Comparison of ENCODE assay signal across 7 mouse cellular contexts in genomic region chr13:99391417-99391816, GRCm38 (mm10). TPM values are rescaled to one million over a fixed set of nuclear protein-coding genes. Genes with fewer than 3 reads are reported as not detected.
DNase-seq lines count a peak whose midpoint lies in the region; ATAC-seq and TF ChIP-seq lines count a peak whose summit lies in the region.

No protein-coding gene starts in this region.

- H3K9ac ChIP-seq in hindbrain, embryonic 14.5 days: no peak overlapping the region
- H3K9ac ChIP-seq in stomach, postnatal 0 days (ENCODE audit: low read length): no peak overlapping the region

- TF ChIP-seq CTCF in stomach, postnatal 0 days (IDR thresholded peaks at IDR 0.05; ENCODE audit: low read depth): no peak

- H3K36me3 ChIP-seq in hindbrain, embryonic 14.5 days (replicated peaks; ENCODE audit: control insufficient read depth, insufficient read depth): no peaks in the 10 kb centered on the region
- no peaks in the 10 kb centered on the region for H3K36me3 ChIP-seq in stomach, postnatal 0 days (ENCODE audit: control insufficient read depth, insufficient read depth, low read length)

- TF ChIP-seq EP300 in stomach, postnatal 0 days (optimal IDR thresholded peaks at IDR 0.05): no peak

- WGBS in hindbrain, embryonic 14.5 days: 61% methylated on average over 3 of the region's 3 CpGs
- 55% methylated on average over 3 of the region's 3 CpGs for WGBS in stomach, postnatal 0 days

- DNase-seq in left cerebral cortex, adult 18-20 months (ENCODE audit: low spot score in 2 of 2): peak; percentile 60 to 73
- DNase-seq in left cerebral cortex, adult 11 months (ENCODE audit: low spot score): no peak
- peak; percentile 74 for DNase-seq in adrenal gland, adult 8-10 months
- peak; percentile 77 to 90 for DNase-seq in cerebellum, postnatal 25 days
- DNase-seq in hindbrain, embryonic 14.5 days (ENCODE audit: low spot score): no peak
- no peak for DNase-seq in stomach, postnatal 0 days (ENCODE audit: low spot score)
- no peak for DNase-seq in spleen, postnatal 10 days (ENCODE audit: low spot score in 2 of 2)

- 0 out of 2 replicates have a peak overlapping the region, but pooled peaks have one; percentile 1 for H3K27ac ChIP-seq in hindbrain, embryonic 14.5 days
- H3K27ac ChIP-seq in stomach, postnatal 0 days (replicated peaks): no peak overlapping the region; the same call in 1 of the 2 replicates

- no peaks in the 10 kb centered on the region for H3K9me3 ChIP-seq in hindbrain, embryonic 14.5 days (ENCODE audit: control insufficient read depth, low read length)
- no peaks in the 10 kb centered on the region for H3K9me3 ChIP-seq in stomach, postnatal 0 days (ENCODE audit: control insufficient read depth, low read length)

- no peak for ATAC-seq in hindbrain, embryonic 14.5 days (ENCODE audit: low FRiP score)
- peak; percentile 40; the same call in 1 of the 2 replicates for ATAC-seq in stomach, postnatal 0 days (ENCODE audit: low FRiP score, low TSS enrichment)

- peaks cover 6% of the 10 kb centered on the region; the same call in 1 of the 2 replicates for H3K4me1 ChIP-seq in hindbrain, embryonic 14.5 days (replicated peaks; ENCODE audit: control insufficient read depth, insufficient read depth, low read length)
- 0 out of 2 replicates have a peak, but pooled peaks cover 5% of the 10 kb centered on the region for H3K4me1 ChIP-seq in stomach, postnatal 0 days (replicated peaks; ENCODE audit: control insufficient read depth, insufficient read depth)

- H3K4me2 ChIP-seq in hindbrain, embryonic 14.5 days (replicated peaks): no peak overlapping the region
- no peak overlapping the region for H3K4me2 ChIP-seq in stomach, postnatal 0 days (replicated peaks; ENCODE audit: low read depth)

- H3K27me3 ChIP-seq in hindbrain, embryonic 14.5 days (ENCODE audit: control insufficient read depth, insufficient read depth, low read length): no peaks in the 10 kb centered on the region
- no peaks in the 10 kb centered on the region for H3K27me3 ChIP-seq in stomach, postnatal 0 days (ENCODE audit: control insufficient read depth, insufficient read depth, low read length)

- no peak overlapping the region for H3K4me3 ChIP-seq in hindbrain, embryonic 14.5 days (replicated peaks; ENCODE audit: low read length)
- no peak overlapping the region for H3K4me3 ChIP-seq in stomach, postnatal 0 days (ENCODE audit: low read depth, low read length)

RNA-seq across cellular contexts. Expression of gene Mrps27, which starts 46.8 kb away (rescaled TPM):
- total RNA-seq in left cerebral cortex, adult 18-20 months (2021): 10 to 100 TPM; 28.3 to 29.5 TPM
- 10 to 100 TPM; 46.5 to 49.1 (median 47.6) TPM for total RNA-seq in adrenal gland, adult 8-10 months (2022)
- 40.0 and 40.9 TPM in 2 replicates for polyA plus RNA-seq in hindbrain, embryonic 14.5 days (2014; fragmentation: Nextera tagmentation; extraction: Ambion mirVana)
- polyA plus RNA-seq in stomach, postnatal 0 days (2015; fragmentation: Nextera tagmentation; extraction: Ambion mirVana): 29.9 and 30.8 TPM in 2 replicates

RNA-seq across cellular contexts. Expression of gene Ptcd2, which starts 46.9 kb away (rescaled TPM):
- total RNA-seq in left cerebral cortex, adult 18-20 months (2021): 10 to 100 TPM; 29.5 to 30.7 TPM
- total RNA-seq in adrenal gland, adult 8-10 months (2022): 10 to 100 TPM; 31.7 to 40.4 (median 35.0) TPM
- 58.0 and 58.5 TPM in 2 replicates for polyA plus RNA-seq in hindbrain, embryonic 14.5 days (2014; fragmentation: Nextera tagmentation; extraction: Ambion mirVana)
- 30.1 and 31.0 TPM in 2 replicates for polyA plus RNA-seq in stomach, postnatal 0 days (2015; fragmentation: Nextera tagmentation; extraction: Ambion mirVana)

Comparison
In these comparisons a context has a peak if more than half of its experiments do, and no peak if none do; other contexts are left out.
1. DNase-seq: peak in left cerebral cortex, adult 18-20 months (2 of 2), adrenal gland, adult 8-10 months (single experiment) and cerebellum, postnatal 25 days (2 of 2); none in left cerebral cortex, adult 11 months (single experiment), hindbrain, embryonic 14.5 days (single experiment), stomach, postnatal 0 days (single experiment) and spleen, postnatal 10 days (0 of 2).